Mouse (Mus musculus): ENCODE measurements around the gene Hs2st1.

- no peak for TF ChIP-seq POLR2A (IDR thresholded peaks at IDR 0.05; ENCODE audit: borderline replicate concordance, extremely low read depth, insufficient read depth, insufficient read length, poor library complexity, severe bottlenecking)
- TF ChIP-seq CTCF (IDR thresholded peaks at IDR 0.05; ENCODE audit: borderline replicate concordance, extremely low read depth, insufficient read depth, insufficient read length): no peak
Observed at GRCm38 (mm10) chr3:144603558-144603957, 33.6 kb upstream of the Hs2st1 start.

Measured in brain, embryonic 14.5 days (tissue).